Mouse (Mus musculus): ENCODE measurements around the gene Nudt22.

Nudt22 gene

DNA sequence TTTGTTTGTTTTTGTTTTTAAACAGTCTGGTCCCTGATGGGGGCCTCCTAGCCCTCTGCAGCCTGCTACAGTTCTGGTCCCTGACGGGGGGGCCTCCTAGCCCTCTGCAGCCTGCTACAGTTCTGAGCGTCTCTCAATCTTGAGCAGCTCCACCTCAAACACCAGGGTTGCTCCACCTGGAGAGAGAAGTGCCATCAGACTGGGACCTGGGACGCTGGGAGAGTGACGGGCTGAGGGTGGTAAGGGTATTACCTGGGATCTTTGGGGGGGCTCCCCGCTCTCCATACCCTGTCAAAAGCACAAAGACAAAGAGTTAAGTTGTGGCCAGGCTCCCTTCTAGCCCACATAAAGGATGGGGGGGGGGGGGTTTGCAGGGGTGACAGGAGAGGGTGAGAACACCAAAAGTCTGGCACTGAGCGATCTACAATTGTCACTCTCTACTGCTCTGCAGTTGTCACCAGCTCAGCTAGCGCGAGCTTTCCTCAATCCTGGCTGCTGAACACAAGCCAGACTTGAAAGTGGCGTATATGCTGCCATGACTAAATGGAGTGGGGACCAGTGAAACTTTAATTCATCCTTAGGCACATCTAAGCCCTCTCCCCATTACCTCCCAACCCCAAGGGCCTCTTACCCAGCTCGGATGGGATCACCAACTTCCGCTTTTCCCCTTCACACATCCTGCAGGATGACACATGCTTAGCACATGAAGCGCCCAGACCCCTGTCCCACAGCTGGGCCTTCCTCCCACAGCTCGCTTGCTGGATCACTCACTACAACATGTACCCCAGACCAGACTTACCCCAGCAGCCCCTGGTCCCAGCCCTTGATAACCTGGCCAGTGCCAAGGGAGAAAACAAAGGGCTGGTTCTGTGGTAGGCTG, 17.9 kb downstream of the Nudt22 start:
- DNase-seq (ENCODE audit: extremely low spot score, low read depth, low spot score), result no peak

DNA sequence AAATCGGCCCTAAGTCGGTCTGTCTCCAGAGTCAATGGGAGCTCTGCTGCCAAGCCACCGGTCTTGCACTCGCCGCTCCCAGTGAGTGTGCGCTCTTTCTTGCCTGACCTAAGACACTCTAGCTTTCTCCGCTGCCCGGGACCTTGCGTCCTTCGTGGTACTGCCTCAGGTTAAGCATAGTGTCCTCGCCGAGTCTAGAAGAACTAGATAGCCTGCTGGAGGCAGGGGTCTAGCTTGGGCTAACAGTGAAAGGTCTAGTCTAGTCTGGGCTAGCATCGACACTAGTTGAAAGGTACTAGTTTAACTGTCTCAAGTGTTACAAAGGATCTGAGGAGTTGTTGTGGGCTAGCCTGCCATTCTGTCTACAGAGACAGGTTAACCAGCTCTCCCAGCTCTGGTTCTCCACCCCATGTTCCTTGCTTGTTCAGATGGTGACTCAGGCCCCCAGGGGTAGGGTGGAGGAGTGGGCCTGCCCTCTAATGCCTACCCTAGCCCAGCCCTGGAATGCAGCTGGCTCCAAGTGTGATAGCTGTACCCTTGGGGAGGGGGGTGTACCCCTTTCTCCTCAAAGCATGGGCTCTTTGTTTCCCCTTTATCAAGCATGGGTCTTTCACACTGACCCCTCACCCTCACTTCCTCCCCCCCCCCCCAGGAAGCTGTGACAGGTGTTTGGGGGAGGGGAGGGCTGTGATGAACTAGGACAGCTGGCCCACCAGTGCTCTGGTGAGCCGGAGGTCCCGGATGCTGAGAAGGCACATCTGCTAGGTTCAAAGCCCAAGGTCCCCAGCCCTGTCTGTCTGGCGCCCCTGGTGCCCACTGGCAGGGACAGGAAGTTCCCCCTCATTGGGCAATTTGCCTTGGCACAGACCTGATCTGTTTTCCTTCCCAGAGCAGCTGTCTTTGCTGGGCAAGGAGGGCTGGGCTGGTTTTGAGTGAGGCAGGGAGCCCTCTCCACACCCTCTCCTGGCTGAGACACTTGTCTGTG, 20.1 kb downstream of the Nudt22 start, which contains the start of gene Plcb3:
Gene Plcb3, minus strand, starts transcription at position 934 of the 985 bp plus-strand sequence.
- no peak for DNase-seq (ENCODE audit: extremely low spot score, low read depth, low spot score)

DNA sequence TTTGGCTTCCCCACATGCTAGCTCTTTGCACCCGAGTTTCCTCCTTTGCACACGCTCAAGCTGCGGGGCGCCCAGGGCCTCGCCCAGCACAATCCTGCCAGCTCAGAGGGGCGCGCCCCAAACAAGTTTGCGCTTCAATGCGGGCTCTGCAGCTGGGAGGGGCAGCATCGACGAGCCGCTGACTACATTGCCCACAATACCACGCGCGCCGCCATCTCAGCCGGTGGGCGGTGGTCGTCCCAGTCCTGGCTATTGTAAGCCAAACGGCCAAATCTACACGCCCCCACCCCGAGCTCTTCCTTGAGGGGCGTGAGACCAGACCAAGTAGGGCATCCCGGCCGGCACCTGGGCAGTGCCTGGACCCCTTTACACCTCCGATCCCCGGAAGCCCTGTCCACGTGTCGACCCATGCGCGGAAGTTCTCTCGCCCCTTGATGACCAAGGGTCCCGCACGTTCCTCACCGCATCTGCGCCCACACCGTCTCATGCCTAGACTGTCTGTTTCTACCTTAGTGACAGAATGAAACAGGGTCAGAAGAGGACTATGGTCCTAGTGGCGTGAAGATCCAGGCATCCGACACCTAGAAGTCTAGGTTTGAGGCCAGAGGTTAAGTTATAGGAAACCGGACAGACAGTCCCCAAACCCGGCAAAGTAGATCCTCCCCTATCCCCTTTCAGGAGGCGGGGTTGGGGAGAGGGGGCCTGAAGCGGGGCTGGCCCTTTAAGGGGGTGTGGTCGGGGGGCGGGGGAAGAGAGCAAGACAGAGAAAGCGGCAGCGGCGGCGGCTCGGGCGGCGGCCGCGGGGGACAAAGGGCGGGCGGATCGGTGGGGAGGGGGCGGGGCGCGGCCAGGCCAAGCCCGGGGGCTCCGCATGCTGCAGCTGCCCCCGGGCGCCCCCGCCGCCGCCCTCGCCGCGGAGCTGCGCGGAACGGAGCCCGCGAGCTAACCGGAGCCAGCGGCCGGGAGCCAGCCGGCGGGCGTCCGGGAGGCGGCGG, 21.4 kb downstream of the Nudt22 start, which contains the start of gene Ppp1r14b:
Gene Ppp1r14b, plus strand, starts transcription at position 758 of the 995 bp plus-strand sequence.
- no peak for DNase-seq (ENCODE audit: extremely low spot score, low read depth, low spot score)

DNA sequence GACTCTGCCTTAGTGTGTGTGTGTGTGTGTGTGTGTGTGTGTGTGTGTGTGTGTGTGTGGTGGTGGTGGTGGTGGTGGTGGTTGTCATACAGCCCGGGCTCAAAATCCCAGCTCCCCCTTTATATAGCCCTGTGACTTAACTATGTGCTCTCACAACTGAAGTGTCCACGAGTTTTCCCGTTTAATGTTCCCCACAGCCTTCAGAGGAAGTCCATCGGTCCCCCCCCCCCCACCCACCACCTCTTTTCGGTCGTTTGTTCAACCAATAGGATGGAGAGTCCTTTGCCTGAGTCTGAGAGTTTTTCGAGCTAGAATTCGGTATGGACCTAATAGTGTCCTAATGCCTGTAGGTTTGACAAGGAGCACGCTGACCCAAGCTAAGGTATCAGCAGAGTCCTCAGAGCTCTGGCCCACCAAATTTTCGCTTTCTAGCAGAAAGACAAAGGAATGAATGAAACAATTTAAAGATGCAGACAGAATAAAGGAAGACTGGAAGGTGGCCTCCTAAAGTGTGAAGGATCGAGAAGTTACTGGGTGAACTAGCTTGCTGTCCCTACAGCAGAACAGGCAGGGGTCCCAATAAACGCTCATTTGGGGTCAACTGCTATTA, 22.2 kb downstream of the Nudt22 start:
- DNase-seq (ENCODE audit: extremely low spot score, low read depth, low spot score), result no peak

DNA sequence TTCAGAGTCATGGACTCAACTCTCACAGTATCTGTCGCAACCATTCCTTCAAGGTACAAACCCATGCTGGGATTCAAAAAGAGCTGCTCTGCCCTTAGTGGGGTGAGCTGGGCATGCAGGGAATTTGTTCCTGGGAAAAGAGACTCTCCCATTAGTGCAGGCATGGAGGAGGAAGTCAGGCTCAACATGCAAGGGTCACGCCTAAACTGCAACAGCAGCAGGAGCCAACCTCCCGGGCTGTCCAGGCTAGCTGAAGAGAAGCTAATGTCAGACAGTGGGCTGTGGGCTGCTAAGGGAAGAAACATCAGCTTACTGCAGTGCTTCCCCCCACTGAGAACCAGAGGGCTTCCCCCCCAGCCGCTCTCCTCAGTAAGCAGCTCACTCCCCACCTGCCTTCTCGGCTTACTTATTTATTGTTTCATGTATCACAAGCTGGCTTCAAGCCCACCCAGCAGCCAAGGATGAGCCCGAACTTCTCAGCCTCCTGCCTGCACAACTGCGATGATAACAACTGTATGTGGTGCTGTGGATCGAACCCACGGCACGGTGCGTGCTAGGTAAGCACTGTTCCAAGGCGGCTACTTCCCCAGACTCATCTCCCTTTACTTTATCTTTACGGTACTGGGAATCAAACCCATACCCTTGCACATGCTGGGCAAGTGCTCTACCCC, 23.5 kb downstream of the Nudt22 start:
- no peak for DNase-seq (ENCODE audit: extremely low spot score, low read depth, low spot score)

DNA sequence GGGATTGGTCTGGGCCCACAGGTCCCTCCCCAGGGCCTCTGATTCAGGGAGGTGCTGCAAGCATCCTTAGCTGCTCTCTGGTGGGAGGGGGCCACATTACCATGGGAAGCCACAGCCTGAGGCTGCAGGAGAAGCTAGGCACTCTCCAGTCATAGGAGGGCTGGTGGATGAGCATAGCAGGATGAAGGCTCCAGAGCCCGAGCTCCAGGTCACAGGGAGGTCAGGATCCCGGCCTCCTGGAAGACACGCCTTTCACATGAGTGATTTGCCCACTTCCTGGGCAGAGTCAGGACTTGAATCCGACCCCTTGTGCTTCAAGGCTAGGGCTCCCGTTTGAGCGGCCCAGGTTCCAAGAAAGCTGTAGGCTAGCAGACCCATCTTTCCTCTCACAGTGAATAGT, 24.3 kb downstream of the Nudt22 start:
- DNase-seq (ENCODE audit: extremely low spot score, low read depth, low spot score), result no peak

DNA sequence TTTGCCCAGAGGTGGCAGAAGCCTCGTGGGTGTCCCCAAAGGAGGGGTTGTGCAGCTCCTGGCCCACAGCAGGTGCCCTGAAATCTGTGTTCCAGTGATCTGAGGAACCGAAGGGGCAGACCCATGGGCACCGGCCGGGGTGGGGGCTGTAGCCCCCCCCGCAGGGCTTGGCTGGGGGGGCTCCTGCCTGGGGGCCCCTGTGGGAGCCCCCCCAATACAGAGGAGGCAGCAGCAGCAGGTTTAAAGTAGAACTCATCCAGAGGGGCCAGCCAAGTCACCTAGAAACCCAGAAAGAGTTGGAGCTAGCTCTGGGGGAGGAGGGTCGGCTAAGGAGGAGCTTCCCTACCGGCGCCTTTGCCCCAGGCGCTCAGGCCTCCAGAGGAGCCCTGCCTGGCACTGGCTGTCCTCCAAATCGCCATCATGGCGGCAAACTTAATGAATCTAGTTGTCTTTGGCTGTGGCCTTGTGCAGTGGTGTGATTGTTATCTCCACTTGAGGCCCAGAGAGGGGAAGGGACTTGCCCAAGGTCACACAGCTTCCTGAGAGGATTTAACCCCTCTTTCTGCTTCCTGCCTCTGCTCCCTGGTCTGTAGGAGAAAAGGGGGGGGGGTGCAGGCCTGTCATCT, 25.3 kb downstream of the Nudt22 start:
- DNase-seq (ENCODE audit: extremely low spot score, low read depth, low spot score), result no peak

DNA sequence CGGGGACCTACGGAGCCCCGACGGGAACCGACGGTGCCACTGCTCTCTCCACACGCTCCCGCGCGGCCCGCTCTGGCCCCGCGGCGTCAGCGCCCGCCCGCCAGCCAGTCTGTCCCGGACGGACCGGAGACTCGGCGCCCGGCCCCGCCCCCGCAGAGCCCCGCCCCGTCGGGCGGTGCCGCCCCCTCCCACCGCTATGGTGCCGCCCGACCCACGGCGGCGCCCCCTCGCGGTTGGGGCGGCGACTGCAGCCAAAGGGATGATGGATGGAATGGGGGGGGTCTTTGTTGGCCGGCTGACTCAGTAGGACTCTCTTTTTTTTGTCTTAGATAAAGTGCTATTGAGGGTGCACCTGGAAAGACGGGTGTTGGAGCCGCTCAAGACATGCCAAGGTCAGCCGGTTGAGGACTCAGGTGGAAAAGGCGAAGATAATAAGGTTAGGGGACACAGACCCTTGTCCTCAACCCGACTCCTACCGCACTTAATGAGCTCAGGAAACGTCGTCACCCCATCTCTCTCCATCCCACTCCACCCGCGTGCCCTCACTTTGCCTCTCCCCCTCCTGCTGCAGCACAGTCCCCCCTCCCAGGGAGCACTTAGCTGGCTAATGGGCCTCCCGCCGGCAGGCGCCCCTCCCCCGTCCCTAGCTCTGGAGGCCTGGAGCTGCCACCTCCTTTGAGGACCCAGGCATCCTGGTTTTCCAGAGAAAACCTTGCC, 26.1 kb downstream of the Nudt22 start:
- no peak for DNase-seq (ENCODE audit: extremely low spot score, low read depth, low spot score)

DNA sequence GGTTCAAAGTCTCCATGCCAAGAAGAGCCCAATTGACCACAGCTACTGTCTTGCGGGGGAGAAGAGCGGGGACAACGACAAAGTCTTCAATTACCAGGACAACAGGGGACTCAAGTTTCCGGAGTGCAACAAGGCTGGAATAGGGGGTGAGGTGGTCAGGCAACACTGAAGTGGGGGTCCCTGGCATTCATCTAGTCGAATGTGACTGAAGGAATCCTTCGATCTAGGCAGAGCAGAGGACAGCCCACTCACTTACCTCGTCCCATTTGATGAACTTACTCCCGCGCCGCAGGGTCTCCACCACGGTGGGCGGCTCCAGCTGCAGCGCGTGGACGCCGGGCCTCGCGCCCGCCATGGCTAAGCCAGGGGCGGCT, 26.6 kb downstream of the Nudt22 start:
- DNase-seq (ENCODE audit: extremely low spot score, low read depth, low spot score), result no peak

DNA sequence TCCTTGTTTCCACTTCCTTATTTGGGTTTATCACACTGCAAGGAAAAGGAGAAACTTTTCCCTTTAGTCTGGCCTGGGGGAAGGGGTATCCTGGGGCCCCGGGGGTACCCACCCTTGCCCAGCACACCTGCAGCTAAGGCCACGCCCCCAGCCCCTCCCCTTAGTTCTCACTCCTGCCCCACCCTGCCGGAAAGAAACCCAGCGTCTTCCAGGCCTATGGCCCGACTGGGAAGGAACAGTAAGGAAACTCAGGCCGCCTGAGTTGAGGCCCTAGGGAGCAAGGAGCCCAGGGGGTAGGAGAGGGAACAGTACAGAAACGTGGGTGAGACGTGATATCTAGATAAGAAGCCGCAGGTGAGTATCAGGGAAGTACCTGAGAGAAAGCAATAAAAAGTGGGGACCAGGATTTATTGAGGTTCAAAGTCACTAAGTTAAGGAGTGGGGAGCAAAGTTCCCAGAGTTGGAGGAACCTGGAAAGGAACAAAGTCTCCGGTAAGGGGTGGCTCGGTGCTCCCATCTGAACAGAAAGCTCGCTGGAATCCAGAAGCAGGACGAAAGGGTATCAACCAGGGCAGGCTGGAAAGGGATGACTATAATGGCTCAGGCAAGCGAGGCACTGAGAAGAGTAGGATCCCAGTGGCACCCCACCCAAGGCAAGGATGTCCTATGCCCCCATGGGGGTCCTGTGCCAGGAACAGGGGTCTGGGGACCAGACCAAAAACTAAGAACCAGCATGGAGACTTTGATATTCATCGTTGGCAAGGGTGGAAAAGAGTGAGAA, 27.2 kb downstream of the Nudt22 start:
- DNase-seq (ENCODE audit: extremely low spot score, low read depth, low spot score), result no peak

DNA sequence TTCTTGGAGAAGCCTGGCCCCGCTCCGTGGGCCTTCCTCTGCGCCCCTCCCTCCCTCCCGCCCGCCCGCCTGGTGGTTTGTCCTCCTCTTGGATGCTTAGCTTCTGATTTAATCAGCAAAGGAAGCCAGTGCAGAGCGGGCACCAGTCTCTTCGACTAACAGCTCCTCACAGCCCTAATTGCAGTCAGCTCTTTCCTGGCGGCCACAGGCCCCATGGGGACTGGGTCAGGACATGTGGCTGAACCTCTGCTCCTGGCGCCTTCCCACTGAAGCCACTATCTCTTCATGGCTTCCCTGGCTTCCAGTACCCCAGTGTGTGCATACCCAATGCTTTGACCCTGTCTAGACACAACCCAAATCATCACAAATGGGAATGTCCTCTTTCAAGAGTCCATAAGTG, 39.5 kb downstream of the Nudt22 start:
- no peak for DNase-seq (ENCODE audit: extremely low spot score, low read depth, low spot score)

DNA sequence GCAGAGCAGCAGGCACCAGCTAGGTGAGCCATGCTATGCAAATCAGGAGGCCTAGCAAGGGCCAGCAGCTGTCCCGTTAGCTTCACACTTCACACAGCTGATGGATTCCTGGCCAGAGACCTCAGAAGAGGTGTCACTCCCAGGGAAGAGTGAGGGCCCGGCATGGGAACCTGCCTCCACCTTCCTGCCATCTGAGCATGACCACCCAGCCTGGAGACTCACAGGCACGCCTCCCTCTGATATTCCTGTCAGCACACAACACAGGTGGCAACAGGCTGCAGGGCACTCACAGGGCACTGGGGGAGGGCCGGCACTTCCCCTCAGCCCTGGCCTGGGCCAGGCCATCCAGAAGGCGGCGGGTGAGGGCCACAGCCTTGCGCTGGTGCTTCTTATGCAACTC, 40.5 kb downstream of the Nudt22 start:
- no peak for DNase-seq (ENCODE audit: extremely low spot score, low read depth, low spot score)

DNA sequence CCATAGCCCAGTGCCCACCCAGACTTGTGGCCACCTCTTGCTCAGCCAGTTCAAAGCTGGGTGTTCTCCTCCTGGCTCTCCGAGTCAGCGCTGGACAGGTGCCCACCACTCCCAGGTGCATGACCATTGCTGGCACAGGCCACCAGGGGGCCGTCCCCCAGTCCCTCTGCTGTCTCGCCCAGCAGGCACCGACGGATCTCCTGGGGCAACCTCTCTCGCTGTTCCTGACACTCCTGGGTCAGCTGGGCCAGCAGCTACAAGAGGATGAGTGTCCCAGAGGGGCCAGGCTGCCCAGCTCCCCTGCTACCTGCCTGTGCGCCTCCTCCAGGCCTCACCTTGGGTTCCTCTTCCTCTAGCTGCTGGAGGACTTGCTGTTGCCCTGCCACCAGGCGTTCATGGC, 41.9 kb downstream of the Nudt22 start:
- DNase-seq (ENCODE audit: extremely low spot score, low read depth, low spot score), result no peak

DNA sequence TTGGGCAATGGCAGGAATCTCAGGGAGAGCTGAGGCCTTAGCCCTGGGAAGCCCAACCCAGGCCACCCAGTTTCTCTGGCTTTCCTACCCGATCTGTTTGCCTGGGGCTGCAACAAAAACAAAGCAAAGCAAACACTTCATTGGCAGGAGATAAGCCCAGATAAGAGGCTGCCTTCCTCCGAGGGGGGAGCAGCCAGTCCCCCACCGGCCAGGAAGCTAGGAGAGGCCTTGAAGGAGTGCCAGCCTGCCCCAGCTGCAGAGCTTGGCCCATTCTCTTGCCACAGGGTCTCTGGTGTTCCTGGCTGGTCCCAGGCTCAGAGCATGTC, 43.2 kb downstream of the Nudt22 start:
- no peak for DNase-seq (ENCODE audit: extremely low spot score, low read depth, low spot score)

DNA sequence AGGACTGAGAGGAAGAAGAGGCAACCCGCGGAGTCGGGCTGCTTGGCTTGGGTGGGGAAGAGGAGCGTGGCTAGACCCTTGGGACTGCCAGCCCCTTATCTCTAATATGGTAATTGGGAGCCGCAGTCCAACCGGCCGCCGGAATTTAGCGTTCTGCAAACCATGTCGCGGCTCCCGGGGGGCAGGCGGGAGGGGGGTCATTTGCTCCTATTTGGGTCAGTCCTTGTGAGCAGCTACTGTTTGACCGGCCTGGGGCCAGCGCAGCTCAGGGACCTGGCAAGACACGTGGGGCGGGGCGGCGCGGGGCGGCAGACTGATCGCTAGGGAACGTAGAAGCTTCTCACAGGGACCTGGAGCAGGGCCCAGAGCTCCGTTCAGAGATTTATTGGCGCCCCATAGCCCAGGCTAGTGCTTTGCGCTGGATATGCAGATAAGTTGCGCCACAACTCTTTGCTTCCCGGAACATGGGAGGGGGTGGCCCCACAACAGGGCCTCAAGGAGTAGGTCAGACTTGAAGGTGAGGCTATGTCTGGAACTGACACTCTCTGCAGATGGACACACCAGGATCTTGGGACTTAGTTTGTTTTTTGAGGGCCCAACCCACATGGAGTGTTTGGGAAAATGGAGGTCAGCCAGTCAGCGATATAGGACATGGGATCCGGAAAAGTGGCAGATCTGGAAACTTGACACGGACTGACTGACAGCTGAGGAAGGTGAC, 43.8 kb downstream of the Nudt22 start:
- no peak for DNase-seq (ENCODE audit: extremely low spot score, low read depth, low spot score)

DNA sequence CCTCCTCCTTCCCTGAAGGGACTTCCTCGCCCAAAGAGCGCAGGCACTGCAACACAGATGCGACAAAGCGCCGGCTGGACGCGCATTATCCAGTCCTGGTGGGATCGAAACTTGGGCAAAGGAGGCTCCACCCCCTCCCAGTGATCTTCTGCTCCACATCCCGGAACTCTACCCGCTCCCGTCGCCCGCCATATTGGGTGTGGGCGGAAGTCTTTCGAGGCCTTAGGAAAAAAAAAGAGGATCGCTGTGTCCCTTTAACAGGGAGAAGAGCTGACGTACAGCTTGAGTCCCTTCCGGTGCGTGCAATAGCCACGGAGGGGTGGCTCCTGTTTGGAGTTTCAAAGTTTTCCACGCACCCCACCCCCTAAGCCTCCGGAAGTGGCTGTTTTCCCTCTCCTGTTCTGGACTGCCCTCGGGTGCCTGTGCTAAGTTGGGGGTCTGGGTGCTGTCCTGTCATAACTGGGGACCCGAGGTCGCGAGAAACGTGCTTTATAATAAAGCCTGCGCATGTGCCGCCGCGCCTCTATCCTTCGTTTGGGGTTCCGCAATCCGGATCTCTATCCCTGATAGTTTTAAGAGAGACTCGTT, 44.4 kb downstream of the Nudt22 start:
- no peak for DNase-seq (ENCODE audit: extremely low spot score, low read depth, low spot score)

Data from hindlimb bud, embryonic 11.5 days (tissue).